Mouse (Mus musculus) brain, embryonic 14.5 days (tissue): ENCODE data around the gene Nrxn2.

Source experiments
- CTCF ChIP-seq: fragments of 200-500 bp; IDR thresholded peaks from 2 replicates; pipeline ENCODE4 v1.5.1; 2012; ENCODE audit warnings: inconsistent platforms, mild to moderate bottlenecking, moderate library complexity, borderline replicate concordance; ENCODE audit not compliant: insufficient read depth, insufficient read length; ENCODE audit errors: extremely low read depth
- POLR2A ChIP-seq: fragments of 200-500 bp; IDR thresholded peaks from 2 replicates; pipeline ENCODE4 v1.6.1; 2012; ENCODE audit warnings: mild to moderate bottlenecking, inconsistent platforms, borderline replicate concordance; ENCODE audit not compliant: poor library complexity, insufficient read depth, insufficient read length, severe bottlenecking; ENCODE audit errors: extremely low read depth

DNA sequence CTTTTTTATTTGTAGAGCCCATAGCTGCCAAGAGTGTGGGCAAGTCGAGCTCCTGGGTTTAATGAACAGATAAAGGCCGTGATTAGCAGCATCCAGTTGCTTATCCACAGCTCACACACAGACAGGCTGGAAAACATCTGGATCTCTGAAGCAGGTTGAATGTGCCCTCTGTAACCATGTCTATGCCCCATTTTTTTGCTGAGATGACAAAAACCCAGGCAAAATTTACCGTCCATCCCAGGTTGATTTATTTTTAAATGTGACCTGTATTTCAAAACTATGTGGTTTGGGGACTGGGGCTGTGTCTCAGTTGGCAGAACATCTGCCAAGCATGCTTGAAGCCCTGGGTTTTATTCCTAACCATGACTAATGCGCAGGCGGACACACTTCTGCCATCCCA is 9.4 kb upstream of the Nrxn2 start:
- no peak for TF ChIP-seq CTCF
- no peak for TF ChIP-seq POLR2A
